Mouse (Mus musculus) kidney, adult 2 months (tissue): ENCODE results near the gene Sertad4.

Experiments used
- CTCF ChIP-seq: fragments of 200-500 bp; conservative IDR thresholded peaks from 2 replicates; pipeline ENCODE4 v1.5.1; 2011; ENCODE audit warnings: low read depth, mild to moderate bottlenecking, control low read depth, low read length, moderate library complexity, mixed read lengths; ENCODE audit not compliant: insufficient read depth, insufficient read length
- POLR2A ChIP-seq: fragments of 200-500 bp; IDR thresholded peaks from one replicate; pipeline ENCODE4 v1.6.1; 2011; ENCODE audit warnings: low read depth, low read length, control low read depth

GRCm38 (mm10) chr1:192799165-192799991, 56.2 kb downstream of the Sertad4 start:
- TF ChIP-seq POLR2A (no peak), CTCF (no peak)
